Mouse (Mus musculus): ENCODE measurements around the gene Snn. TPM values are rescaled to one million over a fixed set of nuclear protein-coding genes. Genes with fewer than 3 reads are reported as not detected.

Snn gene
- polyA plus RNA-seq, 1 experiment from 2014 or later = 31.0 TPM

GRCm38 (mm10) chr16:11028206-11028605 lies 32.5 kb upstream of the Snn start:
- Histone ChIP-seq H3K36me3 (ENCODE audit: insufficient read depth, low read length) (no peaks in the 10 kb centered on the region), H3K4me3 (replicated peaks; ENCODE audit: low read depth, low read length) (no peak overlapping the region), H3K4me2 (ENCODE audit: low read length) (no peak overlapping the region), H3K4me1 (replicated peaks; ENCODE audit: insufficient read depth, low read length) (no peaks in the 10 kb centered on the region), H3K27me3 (ENCODE audit: insufficient read depth, low read length) (no peaks in the 10 kb centered on the region), H3K9ac (ENCODE audit: low read depth, low read length) (no peak overlapping the region), H3K27ac (no peak overlapping the region), H3K9me3 (replicated peaks; ENCODE audit: low read length) (no peaks in the 10 kb centered on the region)
- no peak for TF ChIP-seq CTCF (IDR thresholded peaks at IDR 0.05; ENCODE audit: low read depth)
- DNase-seq (ENCODE audit: low spot score) (no peak), ATAC-seq (replicated peaks; ENCODE audit: low FRiP score, low read depth) (no peak)
- 51% methylated on average over 7 of the region's 7 CpGs for WGBS

- no peaks in the 10 kb centered on the region for H3K27me3 ChIP-seq (ENCODE audit: insufficient read depth, low read length)
- H3K4me3 ChIP-seq (replicated peaks; ENCODE audit: low read depth, low read length) = no peak overlapping the region
- no peak for ATAC-seq (replicated peaks; ENCODE audit: low FRiP score, low read depth)
- H3K9me3 ChIP-seq (replicated peaks; ENCODE audit: low read length) = no peaks in the 10 kb centered on the region
- no peaks in the 10 kb centered on the region for H3K36me3 ChIP-seq (ENCODE audit: insufficient read depth, low read length)
- 87% methylated on average over 4 of the region's 4 CpGs for WGBS
- TF ChIP-seq CTCF (IDR thresholded peaks at IDR 0.05; ENCODE audit: low read depth) = no peak
- H3K4me1 ChIP-seq (replicated peaks; ENCODE audit: insufficient read depth, low read length) = no peaks in the 10 kb centered on the region
- no peak for DNase-seq (ENCODE audit: low spot score)
- no peak overlapping the region for H3K27ac ChIP-seq
- H3K4me2 ChIP-seq (ENCODE audit: low read length) = no peak overlapping the region
- H3K9ac ChIP-seq (ENCODE audit: low read depth, low read length) = no peak overlapping the region
Measured at GRCm38 (mm10) chr16:11030844-11031243, 29.9 kb upstream of the Snn start.

- no peaks in the 10 kb centered on the region for H3K9me3 ChIP-seq (replicated peaks; ENCODE audit: low read length)
- no peaks in the 10 kb centered on the region for H3K27me3 ChIP-seq (ENCODE audit: insufficient read depth, low read length)
- peak; percentile 57; the same call in 1 of the 2 replicates for TF ChIP-seq CTCF (IDR thresholded peaks at IDR 0.05; ENCODE audit: low read depth)
- H3K9ac ChIP-seq (ENCODE audit: low read depth, low read length) = no peak overlapping the region
- no peak overlapping the region for H3K4me2 ChIP-seq (ENCODE audit: low read length)
- ATAC-seq (replicated peaks; ENCODE audit: low FRiP score, low read depth) (no peak), DNase-seq (ENCODE audit: low spot score) (no peak)
- 42% methylated on average over 3 of the region's 3 CpGs for WGBS
- no peak overlapping the region for H3K4me3 ChIP-seq (replicated peaks; ENCODE audit: low read depth, low read length)
- no peaks in the 10 kb centered on the region for H3K4me1 ChIP-seq (replicated peaks; ENCODE audit: insufficient read depth, low read length)
- H3K27ac ChIP-seq = no peak overlapping the region
- no peaks in the 10 kb centered on the region for H3K36me3 ChIP-seq (ENCODE audit: insufficient read depth, low read length)
Measured at GRCm38 (mm10) chr16:11031320-11031719, 29.4 kb upstream of the Snn start.

- peak; percentile 100 for TF ChIP-seq CTCF (IDR thresholded peaks at IDR 0.05; ENCODE audit: low read depth)
Measured at GRCm38 (mm10) chr16:11034193-11034803, 26.4 kb upstream of the Snn start.

GRCm38 (mm10) chr16:11035273-11035672 lies 25.5 kb upstream of the Snn start:
- Histone ChIP-seq H3K4me2 (ENCODE audit: low read length) (no peak overlapping the region), H3K27ac (no peak overlapping the region), H3K4me3 (replicated peaks; ENCODE audit: low read depth, low read length) (no peak overlapping the region), H3K27me3 (ENCODE audit: insufficient read depth, low read length) (no peaks in the 10 kb centered on the region), H3K9me3 (replicated peaks; ENCODE audit: low read length) (no peaks in the 10 kb centered on the region), H3K4me1 (replicated peaks; ENCODE audit: insufficient read depth, low read length) (no peaks in the 10 kb centered on the region), H3K9ac (ENCODE audit: low read depth, low read length) (no peak overlapping the region), H3K36me3 (ENCODE audit: insufficient read depth, low read length) (no peaks in the 10 kb centered on the region)
- WGBS = 89% methylated on average over 9 of the region's 9 CpGs
- no peak for DNase-seq (ENCODE audit: low spot score)
- no peak for TF ChIP-seq CTCF (IDR thresholded peaks at IDR 0.05; ENCODE audit: low read depth)
- ATAC-seq (replicated peaks; ENCODE audit: low FRiP score, low read depth) = no peak

More at GRCm38 (mm10) chr16:11034193-11034803, 26.4 kb upstream of the Snn start:
- Histone ChIP-seq H3K27me3 (ENCODE audit: insufficient read depth, low read length) (no peaks in the 10 kb centered on the region), H3K9me3 (replicated peaks; ENCODE audit: low read length) (no peaks in the 10 kb centered on the region), H3K4me2 (ENCODE audit: low read length) (no peak overlapping the region), H3K27ac (no peak overlapping the region), H3K36me3 (ENCODE audit: insufficient read depth, low read length) (no peaks in the 10 kb centered on the region), H3K4me3 (replicated peaks; ENCODE audit: low read depth, low read length) (no peak overlapping the region), H3K4me1 (replicated peaks; ENCODE audit: insufficient read depth, low read length) (no peaks in the 10 kb centered on the region), H3K9ac (ENCODE audit: low read depth, low read length) (no peak overlapping the region)
- WGBS = 3% methylated on average over 4 of the region's 4 CpGs
- peak; percentile 41; the same call in 1 of the 2 replicates for ATAC-seq (replicated peaks; ENCODE audit: low FRiP score, low read depth)
- peak; percentile 94 for DNase-seq (ENCODE audit: low spot score)

GRCm38 (mm10) chr16:11035790-11036431 lies 24.8 kb upstream of the Snn start:
- Histone ChIP-seq H3K36me3 (ENCODE audit: insufficient read depth, low read length) (no peaks in the 10 kb centered on the region), H3K9me3 (replicated peaks; ENCODE audit: low read length) (no peaks in the 10 kb centered on the region), H3K9ac (ENCODE audit: low read depth, low read length) (no peak overlapping the region), H3K27me3 (ENCODE audit: insufficient read depth, low read length) (no peaks in the 10 kb centered on the region), H3K4me3 (replicated peaks; ENCODE audit: low read depth, low read length) (no peak overlapping the region), H3K4me1 (replicated peaks; ENCODE audit: insufficient read depth, low read length) (no peaks in the 10 kb centered on the region), H3K4me2 (ENCODE audit: low read length) (no peak overlapping the region), H3K27ac (no peak overlapping the region)
- DNase-seq (ENCODE audit: low spot score) = peak; percentile 87
- 27% methylated on average over 15 of the region's 15 CpGs for WGBS
- TF ChIP-seq CTCF (IDR thresholded peaks at IDR 0.05; ENCODE audit: low read depth) = peak; percentile 94
- ATAC-seq (replicated peaks; ENCODE audit: low FRiP score, low read depth) = peak; percentile 62
